Mouse (Mus musculus) bone marrow macrophage, adult 2 months (primary cell): ENCODE results near the gene Elmo1.

ENCODE experiments used
- CTCF ChIP-seq: IDR thresholded peaks from 2 replicates; pipeline ENCODE4 v1.5.1; 2012; ENCODE audit warnings: low read depth, mild to moderate bottlenecking, low read length, moderate library complexity
- POLR2A ChIP-seq: IDR thresholded peaks from 2 replicates; pipeline ENCODE4 v1.6.1; 2012; ENCODE audit warnings: mild to moderate bottlenecking, low read depth, low read length, borderline replicate concordance

GRCm38 (mm10) chr13:20619946-20620345 lies 529.5 kb downstream of the Elmo1 start:
- TF ChIP-seq CTCF (no peak), POLR2A (no peak)
